Mouse (Mus musculus) adrenal gland, postnatal 4 days (tissue): ENCODE measurements around the gene Tmem229b. TPM values are rescaled to one million over a fixed set of nuclear protein-coding genes. Genes with fewer than 3 reads are reported as not detected.

Source experiments
- DNase-seq, 2 experiments: peaks; one replicate each; pipeline ENCODE4 v3.0.0; 2021 to 2022; ENCODE audit warnings: low spot score in 2 of 2, mixed read lengths in 2 of 2
- total RNA-seq, 2 experiments: library from RNA; stranded (reverse); gene quantifications; 2 replicates each; pipeline ENCODE4 v1.2.3; 2021

The Tmem229b gene
- total RNA-seq, 2 experiments from 2014 or later, result 18.3 to 19.8 TPM

- DNase-seq, result peak; percentile 5 to 40
These were observed 825 bp downstream of the Tmem229b start for GRCm38 (mm10) chr12:79006478-79007125.

DNA sequence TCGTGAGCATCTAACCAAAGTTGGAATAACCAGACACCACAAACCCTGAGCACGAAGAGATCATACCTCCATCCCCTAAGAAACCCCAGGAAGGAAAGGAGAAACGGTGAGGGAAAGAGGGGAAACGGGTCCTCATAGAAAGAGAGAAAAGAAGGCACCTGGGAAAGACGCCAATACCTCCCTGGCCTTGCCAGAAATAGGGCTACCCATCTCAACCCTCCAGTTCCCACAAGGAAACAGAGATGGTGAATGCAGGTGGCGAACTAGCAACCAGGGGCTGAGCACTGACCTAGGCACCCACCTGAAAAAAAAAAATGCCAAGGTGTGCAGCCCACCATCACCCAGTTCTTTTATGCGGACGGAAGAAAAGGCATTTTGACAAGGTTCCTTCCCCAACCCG lies 1.4 kb downstream of the Tmem229b start:
- no peak for DNase-seq

GRCm38 (mm10) chr12:79005456-79005855 lies 2.0 kb downstream of the Tmem229b start:
- DNase-seq, result no peak

DNA sequence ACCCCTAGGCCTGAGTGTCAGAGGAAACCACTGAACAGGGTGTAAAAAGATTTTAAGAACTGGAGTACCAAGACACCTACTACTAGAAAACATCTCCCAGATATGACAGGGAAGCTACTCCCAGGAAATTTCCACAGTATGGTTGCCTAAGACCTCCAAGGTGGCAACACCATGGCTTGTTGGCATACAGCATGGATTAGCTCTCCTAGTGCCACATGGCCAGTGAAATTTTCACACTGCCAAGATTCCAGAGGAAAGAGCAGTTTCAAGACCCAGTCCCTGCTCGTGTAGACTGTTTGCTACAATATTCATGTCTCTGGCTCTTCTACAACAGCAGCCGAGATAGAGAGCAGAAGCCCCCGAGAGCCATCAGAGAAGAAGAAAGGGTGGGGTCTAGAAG lies 4.4 kb downstream of the Tmem229b start:
- no peak for DNase-seq

GRCm38 (mm10) chr12:79002406-79002805 lies 5.0 kb downstream of the Tmem229b start:
- no peak for DNase-seq

- no peak for DNase-seq
These were observed 10.7 kb downstream of the Tmem229b start for GRCm38 (mm10) chr12:78996711-78997110.

DNA sequence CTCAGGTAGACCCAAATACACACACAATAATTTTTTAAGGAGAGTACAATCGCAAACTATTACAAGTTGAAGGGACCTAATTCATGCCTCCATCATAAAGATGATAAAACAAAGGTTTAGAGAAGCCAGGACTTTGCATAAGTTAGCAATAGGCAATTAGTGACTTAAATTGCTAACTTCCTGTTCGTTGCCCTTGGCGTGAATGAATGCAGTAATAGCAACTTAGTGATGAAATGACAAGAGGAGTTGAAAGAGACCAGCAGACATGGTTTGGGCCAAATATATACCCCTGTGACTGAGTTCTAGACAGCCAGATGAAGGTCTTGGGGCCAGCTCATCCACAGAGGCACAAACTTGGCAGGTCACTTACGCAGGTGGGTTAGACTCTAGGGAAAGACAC lies 11.2 kb downstream of the Tmem229b start:
- DNase-seq, result no peak

- no peak for DNase-seq
These were observed 19.8 kb downstream of the Tmem229b start for GRCm38 (mm10) chr12:78987581-78988081.

DNA sequence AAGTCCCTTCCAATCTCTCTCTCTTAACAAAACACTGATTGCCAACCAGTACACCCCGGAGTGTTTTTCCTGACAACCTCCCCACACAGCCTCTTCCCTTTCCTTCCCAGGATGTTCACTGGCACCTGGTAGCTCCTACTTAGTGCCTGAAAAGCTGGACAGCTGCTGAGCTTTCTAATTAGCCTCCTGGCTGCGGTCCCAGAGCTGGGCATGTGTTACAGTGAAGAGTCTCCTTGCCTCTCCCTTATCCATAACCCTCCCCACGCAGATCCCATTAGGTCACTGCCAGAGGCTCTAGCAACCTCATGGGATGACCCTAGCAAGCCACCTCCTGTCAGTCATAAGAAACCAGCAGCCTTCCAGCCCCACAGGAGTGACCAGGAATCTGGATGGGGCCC lies 23.4 kb downstream of the Tmem229b start:
- no peak for DNase-seq

- DNase-seq, result no peak
These were observed 24.0 kb downstream of the Tmem229b start for GRCm38 (mm10) chr12:78983296-78984034.

- no peak for DNase-seq
These were observed 25.2 kb downstream of the Tmem229b start for GRCm38 (mm10) chr12:78981938-78982825.

GRCm38 (mm10) chr12:78981131-78981530 lies 26.3 kb downstream of the Tmem229b start:
- no peak for DNase-seq

DNA sequence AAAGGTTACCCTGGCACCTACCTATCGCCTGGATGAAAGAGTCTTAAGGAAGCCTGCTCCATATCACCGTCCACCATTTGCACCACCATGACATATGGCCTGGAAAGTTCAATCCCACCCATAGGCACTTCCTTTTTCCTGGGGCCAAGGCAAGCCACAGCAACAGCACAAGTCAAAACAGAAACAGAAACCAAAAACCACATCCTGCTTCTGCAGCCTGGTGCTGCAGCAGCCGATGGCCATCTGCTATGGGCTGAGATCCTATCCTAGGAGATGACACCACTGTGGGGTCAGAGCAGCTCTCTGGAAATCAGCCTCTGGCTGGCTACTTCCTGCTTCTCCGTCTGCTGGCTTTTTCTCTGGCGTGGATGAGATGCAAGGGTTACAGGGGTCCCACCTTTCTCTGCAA lies 26.7 kb downstream of the Tmem229b start:
- no peak for DNase-seq

DNA sequence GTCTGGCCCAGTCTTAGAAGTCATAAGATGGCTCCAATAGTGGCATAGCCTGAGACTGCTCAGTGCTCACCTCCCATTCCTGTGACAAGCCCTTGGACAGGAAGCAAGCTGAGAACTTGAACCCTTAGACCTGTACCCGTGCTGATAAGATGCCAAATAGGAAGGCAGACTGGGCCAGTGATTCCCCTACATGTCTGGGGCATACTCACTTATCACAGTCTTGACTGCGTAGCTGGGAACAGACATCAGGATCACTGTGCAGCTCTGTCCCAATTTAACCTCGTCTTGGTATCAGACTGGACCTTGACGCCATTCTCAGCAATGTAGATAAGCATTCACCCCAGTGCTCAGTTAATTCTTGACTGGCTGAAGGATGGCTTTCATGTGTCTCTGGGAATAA lies 29.9 kb downstream of the Tmem229b start:
- no peak for DNase-seq

DNA sequence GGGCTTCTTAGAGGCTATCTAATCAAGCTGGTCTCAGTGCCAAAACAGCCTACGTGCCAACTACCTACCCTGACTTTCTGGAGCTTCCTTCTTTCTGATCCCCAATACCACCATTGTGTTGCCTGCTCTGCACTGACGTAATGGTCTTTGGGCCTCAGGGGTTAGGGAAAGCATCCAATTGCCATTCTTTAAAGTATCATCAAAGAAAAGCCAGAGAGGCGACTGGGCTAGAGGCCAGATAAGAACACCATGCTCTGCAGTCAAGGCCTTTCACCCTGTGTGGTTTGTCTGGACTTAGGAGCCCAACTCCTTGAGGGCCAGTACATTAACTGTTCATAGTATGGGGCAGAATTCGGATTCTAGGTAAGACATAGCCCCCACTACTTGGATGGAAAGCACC lies 30.3 kb downstream of the Tmem229b start:
- DNase-seq, result no peak

GRCm38 (mm10) chr12:78975836-78976235 lies 31.6 kb downstream of the Tmem229b start:
- DNase-seq, result no peak

GRCm38 (mm10) chr12:78974767-78975166 lies 32.7 kb downstream of the Tmem229b start:
- no peak for DNase-seq

- no peak for DNase-seq
These were observed 33.6 kb downstream of the Tmem229b start for GRCm38 (mm10) chr12:78973779-78974178.

DNA sequence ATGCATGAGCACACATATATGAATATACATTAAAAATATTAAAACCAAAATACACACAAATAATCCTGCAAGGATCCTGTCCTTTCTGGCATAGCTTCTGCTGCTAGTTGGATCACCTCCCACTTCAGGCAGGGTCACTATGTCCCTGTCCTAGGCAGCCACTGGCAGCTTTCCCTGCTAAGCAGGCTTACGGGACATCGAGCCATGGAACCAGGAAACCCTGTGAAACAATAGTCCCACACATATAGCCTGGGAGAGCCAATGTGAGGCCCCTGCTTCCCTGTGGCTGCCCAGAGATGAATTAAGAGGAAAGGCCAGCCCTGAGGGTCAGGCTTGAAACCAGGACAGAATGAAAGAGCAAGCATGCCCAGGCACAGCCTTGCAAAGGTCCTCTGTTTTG lies 35.8 kb downstream of the Tmem229b start:
- DNase-seq, result no peak

- DNase-seq, result no peak
These were observed 36.7 kb downstream of the Tmem229b start for GRCm38 (mm10) chr12:78970725-78971124.

DNA sequence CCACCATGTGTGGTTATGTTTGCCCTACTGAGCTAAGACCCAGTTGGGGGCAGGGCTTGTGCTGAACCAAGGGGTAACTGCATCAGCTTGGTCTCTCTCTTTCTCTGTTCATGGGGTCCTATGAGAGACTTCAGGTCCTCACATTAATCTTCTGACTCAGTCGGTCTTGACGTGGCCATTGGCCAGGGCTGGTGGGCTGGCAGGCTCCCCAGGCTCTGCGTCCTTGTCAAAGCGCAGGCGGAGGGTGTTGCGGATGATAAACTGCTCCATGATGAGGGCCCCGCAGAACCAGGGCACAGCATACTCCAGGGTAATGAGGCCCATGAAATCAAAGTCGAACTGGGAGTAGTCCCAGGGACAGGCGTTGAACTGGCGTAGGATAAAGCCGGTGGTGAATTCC lies 42.9 kb downstream of the Tmem229b start:
- peak in 1 of 2 experiments; percentile 24 for DNase-seq

- no peak for DNase-seq
These were observed 51.0 kb downstream of the Tmem229b start for GRCm38 (mm10) chr12:78956405-78956804.
